Comparison of ENCODE assay signal across 8 mouse cellular contexts in genomic region chr10:127188079-127188453, GRCm38 (mm10). TPM values are rescaled to one million over a fixed set of nuclear protein-coding genes. Genes with fewer than 3 reads are reported as not detected.
A peak's percentile ranks its signal among the peaks of the same experiment; 100 is the strongest.
DNase-seq lines count a peak whose midpoint lies in the region; ATAC-seq lines count a peak whose summit lies in the region.

No protein-coding gene starts in this region.

- no peaks in the 10 kb centered on the region for H3K27me3 ChIP-seq in kidney, embryonic 14.5 days (ENCODE audit: control insufficient read depth, insufficient read depth, low read length)
- H3K27me3 ChIP-seq in embryonic facial prominence, embryonic 11.5 days (ENCODE audit: control insufficient read depth, insufficient read depth, low read length), result no peaks in the 10 kb centered on the region
- no peaks in the 10 kb centered on the region for H3K27me3 ChIP-seq in intestine, embryonic 14.5 days (replicated peaks; ENCODE audit: control insufficient read depth, insufficient read depth, low read length)
- H3K27me3 ChIP-seq in neural tube, embryonic 12.5 days (replicated peaks), result peaks cover 4% of the 10 kb centered on the region; the same call in 1 of the 2 replicates

- peaks cover 23% of the 10 kb centered on the region; the same call in 1 of the 2 replicates for H3K36me3 ChIP-seq in kidney, embryonic 14.5 days (ENCODE audit: control insufficient read depth, insufficient read depth, low read length)
- H3K36me3 ChIP-seq in embryonic facial prominence, embryonic 11.5 days (replicated peaks; ENCODE audit: control insufficient read depth, insufficient read depth, low read depth, low read length), result no peaks in the 10 kb centered on the region; the same call in 1 of the 2 replicates
- H3K36me3 ChIP-seq in intestine, embryonic 14.5 days (ENCODE audit: control insufficient read depth, insufficient read depth, low read length), result peaks cover 36% of the 10 kb centered on the region
- peaks cover 32% of the 10 kb centered on the region for H3K36me3 ChIP-seq in neural tube, embryonic 12.5 days

- H3K9me3 ChIP-seq in kidney, embryonic 14.5 days (ENCODE audit: control insufficient read depth, low read length), result no peaks in the 10 kb centered on the region
- H3K9me3 ChIP-seq in embryonic facial prominence, embryonic 11.5 days (replicated peaks; ENCODE audit: control insufficient read depth, low read length), result no peaks in the 10 kb centered on the region
- H3K9me3 ChIP-seq in intestine, embryonic 14.5 days (ENCODE audit: control insufficient read depth, low read length), result no peaks in the 10 kb centered on the region
- H3K9me3 ChIP-seq in neural tube, embryonic 12.5 days, result no peaks in the 10 kb centered on the region

- peak overlapping the region; percentile 50 for H3K4me3 ChIP-seq in kidney, embryonic 14.5 days (ENCODE audit: low read length)
- peak overlapping the region; percentile 76 for H3K4me3 ChIP-seq in embryonic facial prominence, embryonic 11.5 days (ENCODE audit: low read depth, low read length)
- H3K4me3 ChIP-seq in intestine, embryonic 14.5 days (ENCODE audit: low read depth, low read length), result peak overlapping the region; percentile 65
- H3K4me3 ChIP-seq in neural tube, embryonic 12.5 days, result peak overlapping the region; percentile 76

- peak overlapping the region; percentile 64 for H3K9ac ChIP-seq in kidney, embryonic 14.5 days (ENCODE audit: low read depth, low read length)
- H3K9ac ChIP-seq in embryonic facial prominence, embryonic 11.5 days (replicated peaks; ENCODE audit: low read length), result peak overlapping the region; percentile 89
- peak overlapping the region; percentile 74 for H3K9ac ChIP-seq in intestine, embryonic 14.5 days (ENCODE audit: low read length)
- H3K9ac ChIP-seq in neural tube, embryonic 12.5 days, result peak overlapping the region; percentile 89

- peak overlapping the region; percentile 94 for H3K4me2 ChIP-seq in kidney, embryonic 14.5 days (replicated peaks; ENCODE audit: low read depth, low read length)
- peak overlapping the region; percentile 96 for H3K4me2 ChIP-seq in embryonic facial prominence, embryonic 11.5 days (ENCODE audit: low read depth, low read length)
- peak overlapping the region; percentile 94 for H3K4me2 ChIP-seq in intestine, embryonic 14.5 days (ENCODE audit: low read length)
- peak overlapping the region; percentile 94 for H3K4me2 ChIP-seq in neural tube, embryonic 12.5 days (replicated peaks)

- 0% methylated on average over 12 of the region's 21 CpGs for WGBS in kidney, embryonic 14.5 days
- 0% methylated on average over 18 of the region's 21 CpGs for WGBS in embryonic facial prominence, embryonic 11.5 days
- 2% methylated on average over 19 of the region's 21 CpGs for WGBS in intestine, embryonic 14.5 days
- 2% methylated on average over 18 of the region's 21 CpGs for WGBS in neural tube, embryonic 12.5 days

- H3K27ac ChIP-seq in kidney, embryonic 14.5 days (ENCODE audit: low read depth, low read length), result peak overlapping the region; percentile 92; the same call in 1 of the 2 replicates
- H3K27ac ChIP-seq in embryonic facial prominence, embryonic 11.5 days (replicated peaks; ENCODE audit: low read depth, low read length), result peak overlapping the region; percentile 84
- peak overlapping the region; percentile 81 for H3K27ac ChIP-seq in intestine, embryonic 14.5 days (ENCODE audit: low read depth)
- H3K27ac ChIP-seq in neural tube, embryonic 12.5 days, result peak overlapping the region; percentile 47

- ATAC-seq in kidney, embryonic 14.5 days (ENCODE audit: low FRiP score, low TSS enrichment), result no peak
- no peak for ATAC-seq in embryonic facial prominence, embryonic 11.5 days (replicated peaks; ENCODE audit: insufficient number of reproducible peaks, low FRiP score, low TSS enrichment, low read depth)
- no peak for ATAC-seq in intestine, embryonic 14.5 days (replicated peaks; ENCODE audit: low FRiP score, low TSS enrichment, low read depth)
- peak; percentile 19 for ATAC-seq in neural tube, embryonic 12.5 days (ENCODE audit: low FRiP score, low read depth)

- H3K4me1 ChIP-seq in kidney, embryonic 14.5 days (ENCODE audit: control insufficient read depth, insufficient read depth, low read length), result peaks cover 25% of the 10 kb centered on the region
- H3K4me1 ChIP-seq in embryonic facial prominence, embryonic 11.5 days (ENCODE audit: control insufficient read depth, insufficient read depth, low read length), result peaks cover 6% of the 10 kb centered on the region
- H3K4me1 ChIP-seq in intestine, embryonic 14.5 days (replicated peaks; ENCODE audit: control insufficient read depth, insufficient read depth, low read length), result peaks cover 20% of the 10 kb centered on the region
- H3K4me1 ChIP-seq in neural tube, embryonic 12.5 days, result peaks cover 59% of the 10 kb centered on the region

- DNase-seq in kidney, postnatal 10 days, result no peak
- DNase-seq in embryonic facial prominence, embryonic 11.5 days (ENCODE audit: low spot score), result peak; percentile 23
- peak; percentile 53 for DNase-seq in intestine, embryonic 14.5 days (ENCODE audit: low spot score)
- DNase-seq in retina, embryonic 14.5 days (ENCODE audit: low spot score), result no peak
- no peak for DNase-seq in spleen, postnatal 10 days (ENCODE audit: low spot score in 2 of 2)
- DNase-seq in cerebellum, postnatal 25 days, result no peak

RNA-seq across cellular contexts. Expression of gene Arhgef25, which starts 1.8 kb away (rescaled TPM):
- 31.0 and 32.9 TPM in 2 replicates for polyA plus RNA-seq in kidney, embryonic 14.5 days (2014; fragmentation: Nextera tagmentation; extraction: Ambion mirVana)
- 32.7 and 38.4 TPM in 2 replicates for polyA plus RNA-seq in embryonic facial prominence, embryonic 11.5 days (2014; fragmentation: Nextera tagmentation; extraction: Ambion mirVana)
- 49.0 and 57.7 TPM in 2 replicates for polyA plus RNA-seq in intestine, embryonic 14.5 days (2014; fragmentation: Nextera tagmentation; extraction: Ambion mirVana)
- polyA plus RNA-seq in neural tube, embryonic 12.5 days (2016; fragmentation: Nextera tagmentation; extraction: Ambion mirVana), result 43.3 and 43.6 TPM in 2 replicates

RNA-seq across cellular contexts. Expression of gene Dtx3, which starts 7.5 kb away (rescaled TPM):
- polyA plus RNA-seq in kidney, embryonic 14.5 days (2014; fragmentation: Nextera tagmentation; extraction: Ambion mirVana), result 107 and 117 TPM in 2 replicates
- polyA plus RNA-seq in embryonic facial prominence, embryonic 11.5 days (2014; fragmentation: Nextera tagmentation; extraction: Ambion mirVana), result 93.8 and 108 TPM in 2 replicates
- 95.8 and 101 TPM in 2 replicates for polyA plus RNA-seq in intestine, embryonic 14.5 days (2014; fragmentation: Nextera tagmentation; extraction: Ambion mirVana)
- polyA plus RNA-seq in neural tube, embryonic 12.5 days (2016; fragmentation: Nextera tagmentation; extraction: Ambion mirVana), result 189 and 199 TPM in 2 replicates

RNA-seq across cellular contexts. Expression of gene Slc26a10, which starts 7.6 kb away (rescaled TPM):
- 2.0 and 2.3 TPM in 2 replicates for polyA plus RNA-seq in kidney, embryonic 14.5 days (2014; fragmentation: Nextera tagmentation; extraction: Ambion mirVana)
- 1.1 and 2.0 TPM in 2 replicates for polyA plus RNA-seq in embryonic facial prominence, embryonic 11.5 days (2014; fragmentation: Nextera tagmentation; extraction: Ambion mirVana)
- 0.93 and 1.3 TPM in 2 replicates for polyA plus RNA-seq in intestine, embryonic 14.5 days (2014; fragmentation: Nextera tagmentation; extraction: Ambion mirVana)
- polyA plus RNA-seq in neural tube, embryonic 12.5 days (2016; fragmentation: Nextera tagmentation; extraction: Ambion mirVana), result 1.5 and 1.8 TPM in 2 replicates

RNA-seq across cellular contexts. Expression of gene B4galnt1, which starts 23.0 kb away (rescaled TPM):
- polyA plus RNA-seq in kidney, embryonic 14.5 days (2014; fragmentation: Nextera tagmentation; extraction: Ambion mirVana), result 6.2 and 8.7 TPM in 2 replicates
- polyA plus RNA-seq in embryonic facial prominence, embryonic 11.5 days (2014; fragmentation: Nextera tagmentation; extraction: Ambion mirVana), result 4.9 and 5.2 TPM in 2 replicates
- 54.3 and 66.0 TPM in 2 replicates for polyA plus RNA-seq in intestine, embryonic 14.5 days (2014; fragmentation: Nextera tagmentation; extraction: Ambion mirVana)
- 29.2 and 31.5 TPM in 2 replicates for polyA plus RNA-seq in neural tube, embryonic 12.5 days (2016; fragmentation: Nextera tagmentation; extraction: Ambion mirVana)

RNA-seq across cellular contexts. Expression of gene Pip4k2c, which starts 23.3 kb away (rescaled TPM):
- 19.2 and 31.0 TPM in 2 replicates for polyA plus RNA-seq in kidney, embryonic 14.5 days (2014; fragmentation: Nextera tagmentation; extraction: Ambion mirVana)
- polyA plus RNA-seq in embryonic facial prominence, embryonic 11.5 days (2014; fragmentation: Nextera tagmentation; extraction: Ambion mirVana), result 14.7 and 17.8 TPM in 2 replicates
- 24.2 and 25.9 TPM in 2 replicates for polyA plus RNA-seq in intestine, embryonic 14.5 days (2014; fragmentation: Nextera tagmentation; extraction: Ambion mirVana)
- polyA plus RNA-seq in neural tube, embryonic 12.5 days (2016; fragmentation: Nextera tagmentation; extraction: Ambion mirVana), result 22.0 and 22.4 TPM in 2 replicates

Comparison
In these comparisons a context has a peak if more than half of its experiments do, and no peak if none do; other contexts are left out.
1. DNase-seq: peak in embryonic facial prominence, embryonic 11.5 days (single experiment) and intestine, embryonic 14.5 days (single experiment); none in kidney, postnatal 10 days (single experiment), retina, embryonic 14.5 days (single experiment), spleen, postnatal 10 days (0 of 2) and cerebellum, postnatal 25 days (0 of 2).
2. Peak in every context shown above with its lines, with median percentiles within 50 percentile points of each other: H3K27ac ChIP-seq, H3K4me2 ChIP-seq, H3K4me3 ChIP-seq and H3K9ac ChIP-seq.